Mouse (Mus musculus) neural tube, embryonic 14.5 days (tissue): Measurements from ENCODE around the gene Tmem143. TPM values are rescaled to one million over a fixed set of nuclear protein-coding genes. Genes with fewer than 3 reads are reported as not detected.

Experiments
- ATAC-seq: fragments of 200-750 bp; cut with Nextera tagmentation; 2 replicates; pipeline ENCODE4 v1.8.0; 2017; ENCODE audit warnings: low read depth, mild to moderate bottlenecking, moderate TSS enrichment, moderate library complexity
- H3K27ac ChIP-seq: fragments of 300-500 bp; sonication (generic); 2 replicates; pipeline ENCODE4 v1.5.1; 2014; ENCODE audit warnings: low read depth, mild to moderate bottlenecking, control low read depth, low read length, moderate library complexity, mixed read lengths
- H3K27me3 ChIP-seq: fragments of 300-500 bp; sonication (generic); 2 replicates; pipeline ENCODE4 v1.6.1; 2014; ENCODE audit warnings: low read length; ENCODE audit not compliant: control insufficient read depth, insufficient read depth
- H3K36me3 ChIP-seq: fragments of 300-500 bp; sonication (generic); 2 replicates; pipeline ENCODE4 v1.6.1; 2014; ENCODE audit warnings: low read length, mixed read lengths; ENCODE audit not compliant: control insufficient read depth, insufficient read depth
- H3K4me1 ChIP-seq: fragments of 300-500 bp; sonication (generic); 2 replicates; pipeline ENCODE4 v1.6.1; 2014; ENCODE audit warnings: low read length; ENCODE audit not compliant: control insufficient read depth, insufficient read depth
- H3K4me2 ChIP-seq: fragments of 300-500 bp; sonication (generic); 2 replicates; pipeline ENCODE4 v1.6.1; 2014; ENCODE audit warnings: mild to moderate bottlenecking, low read depth, low read length, control low read depth
- H3K4me3 ChIP-seq: fragments of 300-500 bp; sonication (generic); 2 replicates; pipeline ENCODE4 v1.5.1; 2014; ENCODE audit warnings: low read depth, low read length, control low read depth, mixed read lengths
- H3K9ac ChIP-seq: fragments of 300-500 bp; sonication (generic); replicated peaks from 2 replicates; pipeline ENCODE4 v1.6.1; 2014; ENCODE audit warnings: low read depth, mild to moderate bottlenecking, control low read depth, low read length, mixed read lengths
- H3K9me3 ChIP-seq: fragments of 300-500 bp; sonication (generic); 2 replicates; pipeline ENCODE4 v1.6.1; 2016; ENCODE audit warnings: low read length; ENCODE audit not compliant: control insufficient read depth
- whole genome bisulfite sequencing: fragments of 180-500 bp; shearing (Covaris S2); extraction: QIAGEN DNeasy Blood & Tissue Kit; methylation state at CpG from one replicate; pipeline ENCODE4 v1.1.7; 2014; 5-methylcytosine and 5-hydroxymethylcytosine counted together
- polyA plus RNA-seq: library from polyadenylated mRNA; unstranded; fragments of >200 nt; fragmentation: Nextera tagmentation; extraction: Ambion mirVana; gene quantifications from 2 replicates; pipeline ENCODE4 v1.2.1, GENCODE M21; 2014

Gene Tmem143
- polyA plus RNA-seq, 1 experiment from 2014 or later = 4.8 TPM

DNA sequence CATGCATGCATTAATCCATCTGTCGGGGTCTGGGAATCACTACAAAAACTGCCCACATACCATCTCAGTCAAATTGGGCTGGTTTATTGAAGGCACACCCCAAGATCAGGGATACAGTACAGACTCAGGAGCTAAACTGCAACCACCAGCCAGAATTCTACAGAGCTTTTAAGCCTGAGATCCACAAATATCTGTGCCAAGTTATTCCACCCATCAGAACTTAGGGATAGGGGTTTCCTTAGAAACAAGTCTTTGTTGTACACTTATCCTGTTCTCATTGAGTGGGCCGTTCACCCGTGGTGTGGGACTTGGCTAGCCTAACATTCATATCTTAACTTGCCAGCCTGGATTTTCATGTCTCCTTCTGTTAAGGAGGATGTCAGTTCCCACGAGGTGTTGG is 52.3 kb downstream of the Tmem143 start:
- Histone ChIP-seq H3K36me3 (no peaks in the 10 kb centered on the region), H3K9me3 (no peaks in the 10 kb centered on the region), H3K4me1 (no peaks in the 10 kb centered on the region), H3K4me2 (no peak overlapping the region), H3K4me3 (no peak overlapping the region), H3K9ac (no peak overlapping the region), H3K27ac (no peak overlapping the region), H3K27me3 (no peaks in the 10 kb centered on the region)
- WGBS = 74% methylated on average over 4 of the region's 4 CpGs
- ATAC-seq = no peak

DNA sequence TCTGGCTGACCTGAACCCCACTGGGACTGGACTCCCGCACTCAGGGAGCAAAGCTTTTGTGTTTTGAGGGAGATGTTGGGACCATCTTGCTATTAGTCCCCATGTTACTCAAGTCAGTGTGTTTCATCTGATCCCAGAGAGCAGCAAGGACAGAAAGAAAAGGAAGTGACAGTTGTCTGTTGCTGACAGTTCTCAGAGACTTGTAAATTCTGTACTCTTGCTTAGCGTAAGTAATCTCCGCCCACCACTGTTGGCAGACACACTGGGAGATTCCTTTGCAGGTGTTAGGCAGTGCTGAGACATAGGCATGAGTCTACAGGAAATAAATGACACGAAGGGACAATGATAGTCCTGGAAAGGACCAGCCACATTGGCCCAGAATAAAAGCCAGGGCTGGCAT is 59.9 kb downstream of the Tmem143 start:
- Histone ChIP-seq H3K27ac (no peak overlapping the region), H3K9ac (no peak overlapping the region), H3K27me3 (no peaks in the 10 kb centered on the region), H3K4me2 (no peak overlapping the region), H3K9me3 (no peaks in the 10 kb centered on the region), H3K4me3 (no peak overlapping the region), H3K36me3 (no peaks in the 10 kb centered on the region), H3K4me1 (no peaks in the 10 kb centered on the region)
- ATAC-seq = no peak
- WGBS = 65% methylated on average over 4 of the region's 4 CpGs

Other genes with a start within 250 kb of the Tmem143 start
- gene Fut2, start 230.5 kb upstream of the Tmem143 start, polyA plus RNA-seq = 0.15 and 0.51 TPM in 2 replicates
- 1.8 TPM in 1 of 2 replicates, not detected in the other for gene Ntn5, start 212.9 kb upstream of the Tmem143 start, polyA plus RNA-seq
- gene Sec1, start 202.5 kb upstream of the Tmem143 start, polyA plus RNA-seq = 0.13 and 0.54 TPM in 2 replicates
- 31.9 and 32.8 TPM in 2 replicates for gene Car11, start 197.1 kb upstream of the Tmem143 start, polyA plus RNA-seq
- 2.5 and 2.6 TPM in 2 replicates for gene Dbp, start 191.9 kb upstream of the Tmem143 start, polyA plus RNA-seq
- gene Rpl18, start 181.5 kb upstream of the Tmem143 start, polyA plus RNA-seq = 603 and 609 TPM in 2 replicates
- gene Sphk2, start 178.9 kb upstream of the Tmem143 start, polyA plus RNA-seq = 15.6 and 19.1 TPM in 2 replicates
- gene Fam83e, start 175.7 kb upstream of the Tmem143 start, polyA plus RNA-seq = 0.17 and 0.24 TPM in 2 replicates
- gene Spaca4, start 171.1 kb upstream of the Tmem143 start, polyA plus RNA-seq = not detected in 2 replicates
- gene Lmtk3, start 113.2 kb upstream of the Tmem143 start, polyA plus RNA-seq = 21.2 and 32.3 TPM in 2 replicates
- gene Sult2b1, start 112.3 kb upstream of the Tmem143 start, polyA plus RNA-seq = 6.8 and 9.7 TPM in 2 replicates
- gene Cyth2, start 82.4 kb upstream of the Tmem143 start, polyA plus RNA-seq = 223 and 266 TPM in 2 replicates
- gene Kcnj14, start 72.2 kb upstream of the Tmem143 start, polyA plus RNA-seq = 1.1 and 1.3 TPM in 2 replicates
- 39.0 and 40.5 TPM in 2 replicates for gene Grwd1, start 66.0 kb upstream of the Tmem143 start, polyA plus RNA-seq
- 67.9 and 98.6 TPM in 2 replicates for gene Kdelr1, start 24.2 kb upstream of the Tmem143 start, polyA plus RNA-seq
- 3.4 and 4.3 TPM in 2 replicates for gene Grin2d, start 18.6 kb upstream of the Tmem143 start, polyA plus RNA-seq
- 0.37 TPM in 1 of 2 replicates, not detected in the other for gene Syngr4, start 227 bp upstream of the Tmem143 start, polyA plus RNA-seq
- 5.3 and 36.4 TPM in 2 replicates for gene Emp3, start 24.5 kb downstream of the Tmem143 start, polyA plus RNA-seq
- gene Ccdc114, start 27.1 kb downstream of the Tmem143 start, polyA plus RNA-seq = 3.8 and 4.0 TPM in 2 replicates
- 0.37 and 0.40 TPM in 2 replicates for gene Abcc6, start 133.4 kb downstream of the Tmem143 start, polyA plus RNA-seq
- gene Nomo1, start 136.8 kb downstream of the Tmem143 start, polyA plus RNA-seq = 26.0 and 28.5 TPM in 2 replicates
- gene Kcnj11, start 203.8 kb downstream of the Tmem143 start, polyA plus RNA-seq = 1.4 and 1.7 TPM in 2 replicates